Mouse (Mus musculus) hindbrain, embryonic 16.5 days (tissue): ENCODE measurements at regions not wholly inside any gene's neighbourhood (a gene's known extent, or its start where the extent isn't known, plus 50 kb on each side); places are given as distances from the start of the nearest gene placed in this dataset.

Experiments
- ATAC-seq: fragments of 200-750 bp; cut with Nextera tagmentation; 2 replicates; pipeline ENCODE4 v1.8.0; 2017; ENCODE audit warnings: moderate TSS enrichment, moderate library complexity
- H3K27ac ChIP-seq: fragments of 300-500 bp; sonication (generic); 2 replicates; pipeline ENCODE4 v1.5.1; 2014; ENCODE audit warnings: low read depth, mild to moderate bottlenecking, control low read depth, low read length, moderate library complexity
- H3K27me3 ChIP-seq: fragments of 300-500 bp; sonication (generic); replicated peaks from 2 replicates; pipeline ENCODE4 v1.6.1; 2014; ENCODE audit warnings: low read length; ENCODE audit not compliant: control insufficient read depth, insufficient read depth
- H3K36me3 ChIP-seq: fragments of 300-500 bp; sonication (generic); 2 replicates; pipeline ENCODE4 v1.6.1; 2014; ENCODE audit warnings: mild to moderate bottlenecking, low read length, moderate library complexity, mixed read lengths; ENCODE audit not compliant: control insufficient read depth, insufficient read depth
- H3K4me1 ChIP-seq: fragments of 300-500 bp; sonication (generic); 2 replicates; pipeline ENCODE4 v1.6.1; 2014; ENCODE audit warnings: low read depth, low read length; ENCODE audit not compliant: control insufficient read depth, insufficient read depth
- H3K4me2 ChIP-seq: fragments of 300-500 bp; sonication (generic); 2 replicates; pipeline ENCODE4 v1.6.1; 2014; ENCODE audit warnings: mild to moderate bottlenecking, low read length, control low read depth, moderate library complexity
- H3K4me3 ChIP-seq: fragments of 300-500 bp; sonication (generic); 2 replicates; pipeline ENCODE4 v1.5.1; 2014; ENCODE audit warnings: mild to moderate bottlenecking, low read length, control low read depth, moderate library complexity
- H3K9ac ChIP-seq: fragments of 300-500 bp; sonication (generic); 2 replicates; pipeline ENCODE4 v1.6.1; 2014; ENCODE audit warnings: low read depth, mild to moderate bottlenecking, control low read depth, low read length, moderate library complexity
- H3K9me3 ChIP-seq: fragments of 300-500 bp; sonication (generic); 2 replicates; pipeline ENCODE4 v1.6.1; 2014; ENCODE audit warnings: mild to moderate bottlenecking, low read length, moderate library complexity; ENCODE audit not compliant: control insufficient read depth
- WGBS: fragments of 180-500 bp; shearing (Covaris S2); extraction: QIAGEN DNeasy Blood & Tissue Kit; methylation state at CpG from one replicate; pipeline ENCODE4 v1.1.7; 2014; 5-methylcytosine and 5-hydroxymethylcytosine counted together

- WGBS: 51% methylated on average over 18 of the region's 18 CpGs
- peaks cover 6% of the 10 kb centered on the region for H3K4me1 ChIP-seq
- no peak overlapping the region for H3K4me3 ChIP-seq
- H3K27ac ChIP-seq: 0 out of 2 replicates have a peak overlapping the region, but pooled peaks have one; percentile 34
- H3K27me3 ChIP-seq: no peaks in the 10 kb centered on the region
- peak overlapping the region; percentile 36 for H3K4me2 ChIP-seq
- no peak overlapping the region for H3K9ac ChIP-seq
- H3K9me3 ChIP-seq: no peaks in the 10 kb centered on the region
- H3K36me3 ChIP-seq: no peaks in the 10 kb centered on the region
- ATAC-seq: peak; percentile 64
These were observed 103.5 kb upstream of the Cd180 start for GRCm38 (mm10) chr13:102589680-102590435.

GRCm38 (mm10) chr13:102591803-102592537, 101.4 kb upstream of the Cd180 start:
- Histone ChIP-seq H3K4me2 (no peak overlapping the region), H3K27ac (no peak overlapping the region), H3K27me3 (no peaks in the 10 kb centered on the region), H3K9ac (no peak overlapping the region), H3K4me3 (no peak overlapping the region), H3K4me1 (peaks cover 6% of the 10 kb centered on the region), H3K9me3 (no peaks in the 10 kb centered on the region), H3K36me3 (no peaks in the 10 kb centered on the region)
- 75% methylated on average over 4 of the region's 4 CpGs for WGBS
- no peak for ATAC-seq

DNA sequence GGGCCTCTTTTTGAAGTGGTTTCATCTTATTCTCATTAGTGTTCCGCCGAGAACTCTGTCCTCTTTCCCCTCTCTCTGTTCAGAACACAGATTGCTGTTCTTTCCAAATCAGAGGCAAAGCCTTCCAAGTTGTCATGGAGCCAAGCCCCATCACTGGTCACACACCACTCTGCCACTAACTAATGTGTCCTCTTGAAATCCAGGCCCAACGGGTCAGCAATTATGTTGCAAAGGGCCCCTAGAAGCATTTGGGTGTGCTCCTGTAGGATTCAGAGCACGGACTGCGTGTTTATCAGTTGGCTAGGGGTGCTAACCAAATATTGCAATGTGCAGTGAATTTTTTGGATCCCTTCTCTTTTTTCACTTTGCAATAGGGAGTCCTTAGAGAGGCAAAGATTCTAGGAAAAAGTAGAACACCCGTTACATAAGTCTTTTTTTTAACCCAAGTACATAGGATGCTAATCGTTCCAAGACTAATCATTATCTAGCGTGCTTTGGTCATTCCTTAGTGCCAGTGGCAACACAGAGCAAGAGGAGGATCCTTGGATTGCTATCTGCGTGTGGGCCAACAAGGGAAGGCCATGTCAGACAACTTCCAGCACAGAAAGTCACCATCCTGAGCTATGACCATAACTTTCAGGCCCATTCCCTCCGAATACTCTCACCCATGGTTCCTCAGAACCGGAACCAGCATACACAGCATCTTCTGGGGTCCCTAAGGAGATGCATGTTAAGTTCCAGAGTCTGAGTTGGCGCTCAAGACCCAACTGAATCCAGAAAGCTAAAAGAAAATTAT, 99.8 kb upstream of the Cd180 start:
- Histone ChIP-seq H3K9ac (no peak overlapping the region), H3K36me3 (no peaks in the 10 kb centered on the region), H3K9me3 (no peaks in the 10 kb centered on the region), H3K4me3 (no peak overlapping the region), H3K27me3 (no peaks in the 10 kb centered on the region), H3K4me1 (peaks cover 6% of the 10 kb centered on the region), H3K27ac (no peak overlapping the region), H3K4me2 (no peak overlapping the region)
- no peak for ATAC-seq
- WGBS: 90% methylated on average over 12 of the region's 12 CpGs

GRCm38 (mm10) chr13:102594201-102594600, 99.2 kb upstream of the Cd180 start:
- Histone ChIP-seq H3K4me3 (no peak overlapping the region), H3K4me1 (peaks cover 6% of the 10 kb centered on the region), H3K9me3 (no peaks in the 10 kb centered on the region), H3K4me2 (no peak overlapping the region), H3K9ac (no peak overlapping the region), H3K36me3 (no peaks in the 10 kb centered on the region), H3K27me3 (no peaks in the 10 kb centered on the region), H3K27ac (no peak overlapping the region)
- WGBS: 91% methylated on average over 3 of the region's 3 CpGs
- no peak for ATAC-seq

DNA sequence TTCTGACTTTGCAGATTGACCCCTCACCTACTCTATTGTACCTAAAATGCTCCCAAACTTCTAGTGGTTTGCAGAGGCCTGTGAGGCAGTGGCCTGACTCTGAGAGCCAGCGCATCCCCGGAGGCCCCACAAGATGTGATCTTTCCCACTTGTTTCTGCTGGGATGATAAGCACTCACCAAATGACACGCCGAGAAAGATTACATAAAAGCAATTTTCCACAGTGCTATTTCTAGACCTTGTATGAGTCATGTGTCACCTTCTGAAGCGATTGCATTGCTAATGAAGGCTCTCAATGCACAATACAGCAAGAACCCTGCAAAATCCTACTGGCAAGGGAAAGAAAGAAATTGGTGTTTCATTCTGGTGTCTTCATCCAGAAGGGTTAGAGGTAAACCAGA, 97.8 kb upstream of the Cd180 start:
- H3K4me1 ChIP-seq: no peaks in the 10 kb centered on the region; the same call in 1 of the 2 replicates
- H3K4me2 ChIP-seq: no peak overlapping the region

GRCm38 (mm10) chr13:102596101-102596500, 97.3 kb upstream of the Cd180 start:
- Histone ChIP-seq H3K4me1 (no peaks in the 10 kb centered on the region; the same call in 1 of the 2 replicates), H3K9me3 (no peaks in the 10 kb centered on the region), H3K4me3 (no peak overlapping the region), H3K36me3 (no peaks in the 10 kb centered on the region), H3K4me2 (no peak overlapping the region), H3K27ac (no peak overlapping the region), H3K27me3 (no peaks in the 10 kb centered on the region), H3K9ac (no peak overlapping the region)
- no peak for ATAC-seq
- 93% methylated on average over 2 of the region's 2 CpGs for WGBS

More for the DNA sequence above, 97.8 kb upstream of the Cd180 start:
- Histone ChIP-seq H3K9me3 (no peaks in the 10 kb centered on the region), H3K4me3 (no peak overlapping the region), H3K27me3 (no peaks in the 10 kb centered on the region), H3K36me3 (no peaks in the 10 kb centered on the region), H3K9ac (no peak overlapping the region), H3K27ac (no peak overlapping the region)
- ATAC-seq: no peak
- 69% methylated on average over 5 of the region's 5 CpGs for WGBS

DNA sequence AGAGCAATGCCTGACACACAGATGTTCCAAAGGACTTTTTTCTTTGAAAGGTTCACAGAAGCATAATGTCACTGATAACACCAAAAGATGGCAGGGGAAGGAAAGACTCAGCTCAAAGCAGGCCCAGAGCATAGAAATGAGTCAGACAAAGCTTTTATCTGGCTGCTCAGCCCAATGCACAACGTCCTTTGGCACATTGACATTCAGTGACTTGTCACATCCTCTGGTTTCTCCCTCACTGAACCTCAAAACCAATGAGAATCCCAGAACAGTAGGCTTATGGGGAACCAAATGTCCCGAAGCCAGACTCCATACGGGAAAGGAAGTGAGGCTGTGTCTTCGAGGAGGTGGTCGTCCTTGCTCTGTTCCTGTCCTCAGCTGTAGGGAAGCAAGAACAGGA, 95.2 kb upstream of the Cd180 start:
- Histone ChIP-seq H3K27ac (no peak overlapping the region), H3K4me1 (no peaks in the 10 kb centered on the region; the same call in 1 of the 2 replicates), H3K4me3 (no peak overlapping the region), H3K36me3 (no peaks in the 10 kb centered on the region), H3K9me3 (no peaks in the 10 kb centered on the region), H3K27me3 (no peaks in the 10 kb centered on the region), H3K9ac (no peak overlapping the region), H3K4me2 (no peak overlapping the region)
- no peak for ATAC-seq
- WGBS: 74% methylated on average over 5 of the region's 5 CpGs

DNA sequence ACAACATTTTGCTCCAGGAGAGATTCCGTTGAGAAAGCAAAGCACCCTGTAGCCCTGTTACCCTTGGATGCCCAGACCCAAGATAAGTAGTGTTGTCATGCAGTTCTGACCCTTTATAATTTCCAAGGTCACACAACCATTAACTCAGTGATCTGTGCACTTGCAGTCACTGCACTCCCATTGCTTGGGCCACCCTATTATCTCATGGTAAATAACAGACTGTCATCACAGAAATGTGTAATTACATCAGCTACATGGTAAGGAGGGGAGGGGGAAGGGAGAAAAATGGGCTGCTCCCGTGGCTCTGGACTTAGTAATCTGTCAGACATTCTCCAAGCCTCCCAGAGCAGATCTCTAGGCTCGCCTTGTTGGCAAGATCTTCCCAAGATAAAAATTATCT, 93.8 kb upstream of the Cd180 start:
- no peaks in the 10 kb centered on the region for H3K27me3 ChIP-seq
- H3K4me3 ChIP-seq: no peak overlapping the region
- H3K4me1 ChIP-seq: no peaks in the 10 kb centered on the region
- no peak overlapping the region for H3K27ac ChIP-seq
- no peak overlapping the region for H3K9ac ChIP-seq
- H3K9me3 ChIP-seq: no peaks in the 10 kb centered on the region
- no peak for ATAC-seq
- no peak overlapping the region for H3K4me2 ChIP-seq
- 46% methylated on average over 3 of the region's 3 CpGs for WGBS
- H3K36me3 ChIP-seq: no peaks in the 10 kb centered on the region

DNA sequence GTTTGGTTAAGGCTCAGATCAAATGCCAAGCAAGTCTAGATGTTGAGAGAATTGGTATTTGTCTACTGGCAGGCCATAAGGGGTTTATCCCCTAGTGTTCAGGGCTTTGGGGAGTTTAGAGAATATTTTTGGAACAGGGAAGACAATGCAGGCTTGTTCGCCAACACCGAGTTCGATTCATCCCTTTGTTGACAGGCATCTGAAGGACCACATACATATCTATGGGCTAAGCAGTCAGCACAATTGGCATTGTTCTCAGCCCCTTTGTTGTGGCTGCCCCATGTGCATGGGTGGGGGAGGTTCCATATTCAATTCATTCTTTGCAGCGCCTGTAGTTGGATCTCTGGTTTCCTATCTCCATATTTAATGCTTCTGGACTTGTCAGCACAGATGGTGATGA, 93.3 kb upstream of the Cd180 start:
- WGBS: 40% methylated on average over 4 of the region's 4 CpGs
- ATAC-seq: no peak
- H3K27ac ChIP-seq: no peak overlapping the region
- no peak overlapping the region for H3K4me3 ChIP-seq
- H3K9ac ChIP-seq: no peak overlapping the region
- no peak overlapping the region for H3K4me2 ChIP-seq
- no peaks in the 10 kb centered on the region for H3K4me1 ChIP-seq
- H3K27me3 ChIP-seq: no peaks in the 10 kb centered on the region
- H3K9me3 ChIP-seq: no peaks in the 10 kb centered on the region
- no peaks in the 10 kb centered on the region for H3K36me3 ChIP-seq
